Mouse (Mus musculus) left cerebral cortex, adult 11 months (tissue): Measurements from ENCODE around the gene Mon2.
A peak's percentile ranks its signal among the peaks of the same experiment; 100 is the strongest.
"Not testable (repeated sequence)": the region's sequence is repeated elsewhere in the genome, so short reads cannot be mapped to it uniquely, and the experiment has no call there.

Source experiments
- DNase-seq: peaks from one replicate; pipeline ENCODE4 v3.0.0; 2022; ENCODE audit warnings: low spot score

Gene Mon2

DNA sequence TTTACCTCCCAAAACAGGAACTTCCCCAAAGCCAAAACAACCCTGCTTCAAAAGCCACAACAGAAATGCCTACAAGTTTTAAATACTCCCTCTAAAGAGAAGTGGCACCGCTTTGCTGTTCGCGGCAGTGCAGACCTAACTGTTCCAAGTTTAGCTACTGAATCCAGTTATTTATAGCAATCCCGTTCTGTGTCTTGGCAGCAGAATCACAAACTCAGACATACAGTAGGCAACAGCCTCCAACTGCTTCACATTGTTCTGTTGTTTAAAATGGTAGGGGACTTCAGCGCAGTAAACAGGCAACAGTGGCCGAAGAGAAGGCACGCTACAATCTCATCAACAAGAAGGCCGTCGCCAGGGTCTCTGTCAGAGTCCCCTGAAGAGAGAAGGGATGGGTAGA, 85.3 kb downstream of the Mon2 start:
- peak; percentile 41 for DNase-seq

DNA sequence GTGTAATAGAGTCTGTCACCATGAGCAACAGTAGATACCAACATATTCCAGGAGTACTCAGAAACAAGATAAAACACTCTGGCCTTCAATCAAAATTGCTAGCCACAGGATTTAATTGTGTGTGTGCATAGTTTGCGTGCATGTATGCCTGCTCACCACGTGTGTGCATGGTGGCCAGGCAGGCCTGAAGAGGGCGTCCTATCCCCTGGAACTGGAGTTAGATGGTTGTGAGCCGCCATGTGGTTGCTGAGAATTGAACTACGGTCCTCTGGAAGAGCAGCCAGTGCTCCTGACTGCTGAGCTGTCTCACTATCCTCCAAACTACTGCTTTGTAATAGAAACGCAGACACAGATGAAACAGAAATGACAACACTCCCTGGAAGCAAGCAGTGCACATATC, 85.7 kb downstream of the Mon2 start:
- no peak for DNase-seq

DNA sequence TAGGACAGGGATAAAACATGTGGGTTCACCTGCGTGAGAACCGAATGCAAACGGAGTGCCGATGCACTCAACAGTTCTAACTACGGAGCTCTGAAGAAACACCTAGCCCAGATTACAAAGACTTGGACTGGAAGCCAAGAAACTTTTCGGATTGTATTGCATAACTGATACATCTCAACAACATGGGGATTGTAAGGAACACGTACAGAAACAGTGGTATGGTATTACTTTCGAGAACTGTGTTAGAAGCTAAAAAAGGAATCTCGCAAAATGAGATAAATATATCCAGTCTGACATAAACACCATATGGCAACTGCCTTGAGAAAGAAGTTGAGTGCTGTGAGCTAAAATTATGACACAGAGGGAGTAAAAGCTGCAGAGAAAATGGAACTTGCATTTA, 86.4 kb downstream of the Mon2 start:
- DNase-seq = peak; percentile 59

- DNase-seq = no peak
These were observed 87.9 kb downstream of the Mon2 start for GRCm38 (mm10) chr10:122988372-122988771.

GRCm38 (mm10) chr10:122987671-122988128, 88.6 kb downstream of the Mon2 start:
- DNase-seq = no peak

GRCm38 (mm10) chr10:122986320-122987225, 89.7 kb downstream of the Mon2 start:
- DNase-seq = peak; percentile 61

GRCm38 (mm10) chr10:122985515-122986319, 90.6 kb downstream of the Mon2 start:
- DNase-seq = peak; percentile 67

DNA sequence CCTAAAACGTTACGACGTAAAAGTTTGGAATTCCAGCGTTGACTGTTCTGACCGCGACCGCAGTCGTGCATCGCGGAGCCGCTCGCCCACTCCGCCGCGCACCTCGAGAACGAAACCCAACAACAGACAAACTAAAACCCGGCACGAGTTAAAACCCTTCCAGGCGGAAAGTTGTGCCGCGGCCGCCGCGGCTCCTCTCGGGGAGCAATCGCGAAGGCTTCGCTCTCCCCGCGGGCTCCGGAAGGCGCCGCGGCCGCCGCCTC, 91.1 kb downstream of the Mon2 start:
- no peak for DNase-seq

DNA sequence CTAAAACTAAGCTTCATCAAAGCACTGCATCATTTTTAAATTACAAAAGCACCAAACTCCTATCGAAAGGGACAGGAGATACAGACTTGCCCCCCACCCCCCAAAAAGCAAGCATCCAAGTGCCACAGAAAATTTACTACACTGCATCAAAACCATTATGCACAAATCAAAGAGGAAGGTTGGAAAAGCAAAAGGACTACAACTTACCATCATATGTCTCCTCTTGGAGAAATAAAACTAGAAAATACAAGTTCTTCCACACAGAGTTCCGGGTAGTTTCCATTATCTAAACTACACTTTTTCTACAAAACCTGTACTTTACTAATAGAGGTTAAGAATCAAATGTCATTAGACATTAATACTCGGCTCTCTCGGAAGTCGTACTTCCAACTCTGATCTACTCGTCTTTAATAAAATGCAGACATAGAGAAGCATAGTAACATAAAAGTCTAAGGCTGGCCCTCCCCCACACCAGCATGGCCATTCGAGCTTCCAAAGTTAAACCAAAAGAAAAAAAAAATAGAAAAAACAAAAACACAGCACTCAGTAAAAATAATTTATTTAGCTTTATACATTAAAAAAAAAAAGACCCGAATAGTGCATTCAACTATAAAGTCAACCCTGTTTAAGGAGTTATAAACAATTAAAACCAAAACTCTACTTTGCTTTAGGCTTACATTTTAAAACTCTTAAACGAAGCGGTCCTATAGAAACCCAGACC, 91.6 kb downstream of the Mon2 start:
- no peak for DNase-seq

DNA sequence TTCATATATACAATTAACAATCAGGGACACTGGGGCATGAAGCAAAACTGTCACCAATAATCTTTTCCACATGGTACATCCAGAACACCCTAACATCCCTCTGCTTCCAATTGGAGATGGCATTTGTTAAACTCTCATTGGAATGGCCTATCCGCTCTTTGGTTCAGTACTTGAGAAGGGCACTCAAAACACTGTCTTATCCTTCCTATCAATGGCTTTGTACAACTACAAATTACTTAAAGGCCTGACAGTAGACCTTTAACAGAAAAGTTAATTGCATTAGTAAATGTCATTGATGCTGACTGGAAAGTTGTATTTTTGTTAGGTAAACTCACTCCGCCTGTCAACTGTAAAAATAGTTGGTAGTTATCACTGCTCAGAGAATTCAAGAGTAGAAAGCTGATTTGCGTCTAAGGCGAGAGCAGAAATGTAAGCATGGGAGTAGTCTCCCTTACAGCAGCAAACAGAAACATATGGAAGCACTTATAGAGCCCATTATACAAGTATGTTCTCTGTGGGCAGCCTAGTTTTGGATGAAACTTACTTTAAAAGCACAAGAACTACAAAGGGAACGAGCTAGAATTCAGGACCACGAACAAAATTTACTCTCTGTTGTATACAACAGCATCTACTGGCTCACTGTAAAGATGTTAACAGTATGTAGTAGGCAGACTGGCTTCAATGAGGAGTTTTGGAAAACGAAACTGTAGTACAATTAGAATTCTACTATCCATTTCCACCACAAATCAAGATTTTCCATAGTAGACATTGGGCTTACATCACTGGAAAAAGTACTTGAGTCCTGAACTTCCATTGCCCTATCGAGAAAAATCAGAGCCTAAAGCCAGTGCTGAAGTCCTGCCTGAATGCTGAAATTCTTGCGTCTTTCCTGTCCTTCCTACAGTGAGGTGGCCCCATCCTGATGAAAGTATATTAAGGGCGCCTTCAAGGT, 92.5 kb downstream of the Mon2 start:
- DNase-seq = no peak

DNA sequence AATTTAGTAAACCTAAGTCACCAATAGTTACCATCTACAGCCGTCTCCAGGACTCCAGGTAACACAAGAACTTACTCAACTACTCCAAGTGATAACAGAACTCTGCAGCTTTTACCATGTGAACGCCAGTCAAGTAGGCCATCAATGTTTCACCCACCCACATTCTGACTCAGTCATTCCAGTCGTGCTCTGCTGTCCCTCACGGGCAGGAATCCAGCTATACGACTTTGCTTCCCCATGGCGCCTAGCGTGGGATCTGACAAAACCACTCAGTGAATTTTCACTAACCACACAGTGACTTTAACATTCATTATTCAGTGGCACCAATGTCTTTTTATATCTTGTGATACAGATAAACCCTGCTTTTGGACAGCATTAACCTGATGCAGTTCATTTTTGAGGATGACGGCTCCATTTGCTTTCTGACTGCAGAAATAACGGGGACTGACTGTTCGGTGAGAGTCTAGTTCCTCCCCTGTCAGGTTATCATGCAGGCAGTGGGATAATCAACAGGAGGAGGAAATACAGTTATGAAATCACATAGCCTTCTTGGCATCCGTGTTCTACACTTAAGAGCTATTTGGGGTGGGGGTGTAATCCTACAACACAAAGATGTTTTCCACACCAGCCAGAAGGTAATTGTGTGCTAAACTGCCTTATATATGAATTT, 93.3 kb downstream of the Mon2 start:
- no peak for DNase-seq

DNA sequence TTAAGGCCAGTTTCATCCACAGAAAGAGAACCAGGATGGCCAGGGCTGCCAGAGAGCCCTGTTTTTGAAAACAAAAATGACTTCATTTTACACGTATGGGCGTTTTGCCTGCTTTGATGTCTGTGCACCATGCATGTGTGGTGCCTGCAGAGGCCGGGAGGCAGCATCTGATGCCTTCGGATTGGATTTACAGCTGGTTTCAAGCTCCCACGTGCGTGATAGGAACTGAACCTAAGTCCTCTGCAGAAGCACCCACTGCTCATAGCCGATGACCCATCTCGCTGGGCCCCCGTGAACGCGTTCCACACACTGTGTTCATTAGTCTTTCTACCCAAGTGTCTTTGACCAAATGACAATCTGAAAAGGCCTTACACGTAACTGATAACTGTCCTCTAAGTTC, 96.2 kb downstream of the Mon2 start:
- no peak for DNase-seq

DNA sequence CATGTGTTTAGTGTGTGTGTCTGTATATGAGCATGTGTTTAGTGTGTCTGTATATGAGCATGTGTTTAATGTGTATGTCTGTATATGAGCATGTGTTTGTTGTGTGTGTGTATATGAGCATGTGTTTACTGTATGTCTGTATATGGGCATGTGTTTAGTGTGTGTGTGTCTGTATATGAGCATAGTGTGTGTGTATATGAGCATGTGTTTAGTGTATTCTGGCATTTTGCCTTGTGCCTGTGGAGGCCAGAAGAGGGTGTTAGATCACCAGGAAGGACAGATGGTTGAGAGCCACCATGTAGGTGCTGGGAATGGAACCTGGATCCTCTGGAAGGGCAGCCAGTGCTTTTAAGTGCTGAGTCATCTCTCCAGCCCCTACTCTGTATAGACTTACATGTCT, 96.9 kb downstream of the Mon2 start:
- DNase-seq = no peak

- DNase-seq = no peak
These were observed 100.3 kb downstream of the Mon2 start for GRCm38 (mm10) chr10:122976038-122976437.

DNA sequence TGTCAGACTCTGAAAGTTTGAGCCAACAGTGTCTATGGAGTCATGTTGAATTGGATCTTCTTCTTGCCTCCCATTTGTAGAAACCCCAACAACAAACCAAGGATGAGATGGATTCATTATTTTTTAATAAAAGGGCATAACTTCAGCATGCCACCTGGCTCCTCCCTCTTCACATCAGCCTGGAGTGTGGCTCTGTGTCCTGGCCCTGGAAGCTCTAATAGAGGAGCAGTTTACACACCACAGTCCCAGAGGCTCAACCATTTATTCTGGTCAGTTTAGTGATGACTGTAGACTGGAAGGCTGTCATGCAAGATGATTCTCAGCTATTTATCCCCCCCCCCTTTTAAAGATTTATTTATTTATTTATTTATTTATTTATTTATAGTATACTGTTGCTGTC, 103.1 kb downstream of the Mon2 start:
- no peak for DNase-seq

DNA sequence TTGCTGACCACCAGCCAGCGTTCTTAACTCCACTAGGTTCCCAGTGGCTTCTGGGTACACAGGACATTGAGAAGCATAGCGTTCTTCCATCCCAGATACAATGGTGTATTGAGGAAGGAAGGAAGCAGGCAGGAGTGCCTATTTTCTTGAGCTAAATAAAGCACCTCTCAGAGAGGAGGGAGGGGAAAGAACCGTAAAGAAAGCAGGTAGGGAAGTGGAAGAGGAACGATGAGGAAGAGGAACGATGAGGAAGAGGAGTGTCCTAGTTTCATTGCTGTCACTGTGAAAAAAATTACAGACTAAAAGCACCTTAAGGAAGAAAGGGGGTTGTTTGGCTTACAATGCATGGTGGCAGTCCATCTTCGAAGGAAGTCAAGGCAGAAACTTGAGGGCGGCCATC, 106.1 kb downstream of the Mon2 start:
- no peak for DNase-seq

- DNase-seq = no peak
These were observed 109.9 kb downstream of the Mon2 start for GRCm38 (mm10) chr10:122966421-122966820.

DNA sequence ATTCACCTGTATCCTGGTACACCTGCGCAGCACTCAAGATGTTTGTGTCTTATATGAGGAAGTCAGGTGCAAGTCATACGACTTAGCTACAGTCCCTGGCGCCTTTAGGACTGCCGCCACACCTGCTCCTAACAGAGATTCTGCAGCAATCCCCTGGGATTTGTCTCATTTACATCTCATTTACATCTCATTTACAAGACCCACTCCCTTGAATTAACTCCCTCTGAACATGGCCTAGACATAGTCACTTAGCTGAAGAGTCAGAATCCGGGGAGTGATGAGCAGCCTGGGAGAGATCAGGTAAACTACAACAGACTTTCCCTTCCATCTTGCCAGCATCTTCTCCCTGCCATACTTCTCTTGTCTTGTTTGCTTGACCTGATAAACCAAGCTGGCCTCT, 110.7 kb downstream of the Mon2 start:
- not testable (repeated sequence) for DNase-seq

GRCm38 (mm10) chr10:122964241-122964636, 112.1 kb downstream of the Mon2 start:
- no peak for DNase-seq

- DNase-seq = no peak
These were observed 112.7 kb downstream of the Mon2 start for GRCm38 (mm10) chr10:122963463-122964240.
